Mouse (Mus musculus) midbrain, embryonic 14.5 days (tissue): ENCODE results near the gene Brca2. TPM values are rescaled to one million over a fixed set of nuclear protein-coding genes. Genes with fewer than 3 reads are reported as not detected.

ENCODE experiments used
- ATAC-seq: fragments of 200-750 bp; cut with Nextera tagmentation; 2 replicates; pipeline ENCODE4 v1.8.0; 2017; ENCODE audit warnings: moderate number of reproducible peaks, moderate library complexity; ENCODE audit not compliant: low FRiP score, low TSS enrichment
- DNase-seq: peaks from one replicate; pipeline ENCODE4 v3.0.0-alpha.2; 2015
- H3K27ac ChIP-seq: fragments of 300-500 bp; sonication (generic); replicated peaks from 2 replicates; pipeline ENCODE4 v1.5.1; 2014; ENCODE audit warnings: mild to moderate bottlenecking, low read depth, low read length, moderate library complexity
- H3K27me3 ChIP-seq: fragments of 300-500 bp; sonication (generic); 2 replicates; pipeline ENCODE4 v1.6.1; 2014; ENCODE audit warnings: low read length, control low read depth, mixed read lengths; ENCODE audit not compliant: control insufficient read depth, insufficient read depth
- H3K36me3 ChIP-seq: fragments of 300-500 bp; sonication (generic); 2 replicates; pipeline ENCODE4 v1.6.1; 2014; ENCODE audit warnings: low read length, control low read depth; ENCODE audit not compliant: control insufficient read depth, insufficient read depth
- H3K4me1 ChIP-seq: fragments of 300-500 bp; sonication (generic); 2 replicates; pipeline ENCODE4 v1.6.1; 2014; ENCODE audit warnings: mild to moderate bottlenecking, antibody characterized with exemption, low read length, control low read depth; ENCODE audit not compliant: control insufficient read depth, insufficient read depth
- H3K4me2 ChIP-seq: fragments of 300-500 bp; sonication (generic); 2 replicates; pipeline ENCODE4 v1.6.1; 2014; ENCODE audit warnings: mild to moderate bottlenecking, low read length, moderate library complexity
- H3K4me3 ChIP-seq: fragments of 300-500 bp; sonication (generic); replicated peaks from 2 replicates; pipeline ENCODE4 v1.5.1; 2014; ENCODE audit warnings: low read depth, low read length
- H3K9ac ChIP-seq: fragments of 300-500 bp; sonication (generic); replicated peaks from 2 replicates; pipeline ENCODE4 v1.6.1; 2014; ENCODE audit warnings: mild to moderate bottlenecking, low read length, moderate library complexity
- H3K9me3 ChIP-seq: fragments of 300-500 bp; sonication (generic); 2 replicates; pipeline ENCODE4 v1.6.1; 2016; ENCODE audit warnings: low read length, control low read depth, mixed read lengths; ENCODE audit not compliant: control insufficient read depth
- WGBS: fragments of 180-500 bp; shearing (Covaris S2); extraction: QIAGEN DNeasy Blood & Tissue Kit; methylation state at CpG from one replicate; pipeline ENCODE4 v1.1.7; 2014; 5-methylcytosine and 5-hydroxymethylcytosine counted together
- polyA plus RNA-seq: library from polyadenylated mRNA; unstranded; fragments of >200 nt; fragmentation: Nextera tagmentation; extraction: Ambion mirVana; gene quantifications from 2 replicates; pipeline ENCODE4 v1.2.1, GENCODE M21; 2014

The Brca2 gene
- polyA plus RNA-seq, 1 experiment from 2014 or later = 12.1 TPM

GRCm38 (mm10) chr5:150598202-150599119, 76.0 kb downstream of the Brca2 start:
- DNase-seq (no peak), ATAC-seq (no peak)
- H3K4me1 ChIP-seq = peaks cover 5% of the 10 kb centered on the region; the same call in 1 of the 2 replicates
- H3K4me3 ChIP-seq = no peak overlapping the region
- H3K27me3 ChIP-seq = peaks cover 6% of the 10 kb centered on the region; the same call in 1 of the 2 replicates
- H3K36me3 ChIP-seq = no peaks in the 10 kb centered on the region; the same call in 1 of the 2 replicates
- H3K4me2 ChIP-seq = no peak overlapping the region
- no peaks in the 10 kb centered on the region for H3K9me3 ChIP-seq
- H3K27ac ChIP-seq = no peak overlapping the region
- no peak overlapping the region for H3K9ac ChIP-seq
- 70% methylated on average over 21 of the region's 21 CpGs for WGBS

DNA sequence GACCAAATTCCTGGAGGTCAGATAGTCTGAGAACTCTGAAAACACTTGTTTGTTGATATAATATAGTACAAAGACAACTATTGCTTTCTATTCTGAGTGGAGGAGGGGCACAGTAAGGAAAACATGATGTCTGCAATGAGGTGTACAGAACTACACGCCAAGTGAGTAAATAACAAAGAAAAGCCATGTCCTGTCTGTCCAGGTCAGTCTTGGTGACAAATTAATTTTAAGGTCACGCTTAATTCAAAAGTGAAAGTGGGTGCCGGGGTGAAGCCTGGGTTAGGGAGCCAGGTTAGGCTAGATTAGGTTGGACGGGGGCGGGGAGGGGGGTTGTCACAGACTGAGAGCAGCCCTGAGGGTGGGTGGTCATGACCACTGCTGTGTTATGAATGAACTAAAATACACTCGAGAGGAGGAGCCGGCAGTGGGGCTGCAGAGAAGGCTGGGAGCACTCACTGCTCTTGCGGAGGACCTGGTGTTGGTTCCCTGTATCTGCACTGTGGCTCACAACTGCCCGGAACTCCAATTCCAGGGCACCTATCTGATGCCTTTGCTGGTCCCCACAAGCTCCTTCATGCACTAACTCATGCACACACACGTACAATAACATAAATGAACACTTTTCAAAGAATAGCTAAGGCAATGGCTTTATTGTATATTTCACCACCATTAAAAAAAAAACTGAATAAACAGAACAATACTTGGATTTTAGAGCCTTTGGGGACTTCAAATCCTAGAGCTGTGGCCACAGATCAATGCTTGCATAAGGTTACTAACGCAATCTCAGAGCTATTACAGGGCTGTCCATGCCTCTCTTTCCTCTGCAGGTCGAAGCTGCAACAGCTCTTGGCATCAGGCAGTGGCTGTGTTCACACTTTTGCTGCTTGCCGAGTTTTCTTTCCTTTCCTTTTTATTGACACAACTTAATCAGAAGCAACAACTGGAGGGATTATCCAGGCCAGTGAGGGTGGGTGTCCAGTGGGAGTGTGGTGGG, 77.2 kb downstream of the Brca2 start:
- Histone ChIP-seq H3K27ac (no peak overlapping the region), H3K9me3 (no peaks in the 10 kb centered on the region), H3K9ac (no peak overlapping the region), H3K27me3 (peaks cover 6% of the 10 kb centered on the region; the same call in 1 of the 2 replicates), H3K4me1 (peaks cover 3% of the 10 kb centered on the region; the same call in 1 of the 2 replicates), H3K4me3 (no peak overlapping the region), H3K4me2 (no peak overlapping the region), H3K36me3 (no peaks in the 10 kb centered on the region; the same call in 1 of the 2 replicates)
- no peak for DNase-seq
- ATAC-seq = no peak
- WGBS = 62% methylated on average over 13 of the region's 13 CpGs

- Histone ChIP-seq H3K9ac (no peak overlapping the region), H3K4me2 (no peak overlapping the region), H3K4me1 (no peaks in the 10 kb centered on the region), H3K36me3 (no peaks in the 10 kb centered on the region; the same call in 1 of the 2 replicates), H3K9me3 (no peaks in the 10 kb centered on the region), H3K4me3 (no peak overlapping the region), H3K27me3 (peaks cover 6% of the 10 kb centered on the region; the same call in 1 of the 2 replicates), H3K27ac (peak overlapping the region; percentile 43; the same call in 1 of the 2 replicates)
- 82% methylated on average over 20 of the region's 20 CpGs for WGBS
- ATAC-seq = no peak
- no peak for DNase-seq
These were observed 78.4 kb downstream of the Brca2 start for GRCm38 (mm10) chr5:150600554-150601440.

GRCm38 (mm10) chr5:150601441-150602230, 79.2 kb downstream of the Brca2 start:
- no peaks in the 10 kb centered on the region for H3K4me1 ChIP-seq
- peak overlapping the region; percentile 43; the same call in 1 of the 2 replicates for H3K27ac ChIP-seq
- H3K27me3 ChIP-seq = no peaks in the 10 kb centered on the region
- H3K4me2 ChIP-seq = no peak overlapping the region
- ATAC-seq (no peak), DNase-seq (peak; percentile 40)
- H3K9ac ChIP-seq = no peak overlapping the region
- no peaks in the 10 kb centered on the region for H3K9me3 ChIP-seq
- H3K36me3 ChIP-seq = peaks cover 6% of the 10 kb centered on the region; the same call in 1 of the 2 replicates
- H3K4me3 ChIP-seq = no peak overlapping the region
- WGBS = 67% methylated on average over 14 of the region's 14 CpGs

GRCm38 (mm10) chr5:150606131-150606530, 83.7 kb downstream of the Brca2 start:
- Histone ChIP-seq H3K27me3 (no peaks in the 10 kb centered on the region), H3K9ac (no peak overlapping the region), H3K27ac (no peak overlapping the region), H3K4me1 (no peaks in the 10 kb centered on the region), H3K36me3 (peaks cover 19% of the 10 kb centered on the region), H3K4me2 (no peak overlapping the region), H3K4me3 (no peak overlapping the region), H3K9me3 (no peaks in the 10 kb centered on the region)
- DNase-seq (no peak), ATAC-seq (no peak)
- 98% methylated on average over 6 of the region's 6 CpGs for WGBS

DNA sequence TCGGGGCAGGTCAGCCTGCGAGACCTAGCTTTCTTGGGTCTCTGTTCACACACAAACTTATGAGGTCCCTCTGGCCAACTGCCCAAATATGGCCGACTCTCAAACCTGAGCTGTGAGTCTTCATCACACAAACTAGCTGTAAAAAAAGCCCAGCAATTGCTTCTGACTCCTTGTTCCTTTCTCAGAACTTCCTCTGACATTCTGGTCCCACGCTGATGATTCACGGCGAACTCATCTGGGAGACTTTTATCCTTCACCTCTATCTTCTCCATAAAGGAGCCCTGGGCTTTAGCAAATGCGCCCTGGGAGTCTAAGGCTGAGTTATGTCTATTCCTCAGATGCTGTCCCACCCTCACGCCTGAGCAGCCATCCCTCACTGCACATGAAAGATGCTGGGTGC, 85.2 kb downstream of the Brca2 start:
- DNase-seq (no peak), ATAC-seq (no peak)
- H3K4me2 ChIP-seq = no peak overlapping the region
- H3K27me3 ChIP-seq = no peaks in the 10 kb centered on the region
- H3K4me1 ChIP-seq = no peaks in the 10 kb centered on the region
- H3K4me3 ChIP-seq = no peak overlapping the region
- no peak overlapping the region for H3K27ac ChIP-seq
- WGBS = 95% methylated on average over 8 of the region's 8 CpGs
- H3K9me3 ChIP-seq = no peaks in the 10 kb centered on the region
- H3K9ac ChIP-seq = no peak overlapping the region
- peaks cover 19% of the 10 kb centered on the region for H3K36me3 ChIP-seq

- H3K36me3 ChIP-seq = peaks cover 18% of the 10 kb centered on the region
- no peaks in the 10 kb centered on the region for H3K9me3 ChIP-seq
- H3K27ac ChIP-seq = no peak overlapping the region
- no peak overlapping the region for H3K9ac ChIP-seq
- H3K4me3 ChIP-seq = no peak overlapping the region
- no peak for ATAC-seq
- H3K4me1 ChIP-seq = no peaks in the 10 kb centered on the region
- no peak overlapping the region for H3K4me2 ChIP-seq
- WGBS = 89% methylated on average over 1 of the region's 1 CpGs
- no peak for DNase-seq
- H3K27me3 ChIP-seq = no peaks in the 10 kb centered on the region
These were observed 88.7 kb downstream of the Brca2 start for GRCm38 (mm10) chr5:150611136-150611535.
